Mouse (Mus musculus) midbrain, embryonic 15.5 days (tissue): ENCODE data around the gene Galr3. TPM values are rescaled to one million over a fixed set of nuclear protein-coding genes. Genes with fewer than 3 reads are reported as not detected.
"Not testable (repeated sequence)": the region's sequence is repeated elsewhere in the genome, so short reads cannot be mapped to it uniquely, and the experiment has no call there.

ENCODE experiments used
- ATAC-seq: fragments of 200-750 bp; cut with Nextera tagmentation; replicated peaks from 2 replicates; pipeline ENCODE4 v1.8.0; 2017; ENCODE audit warnings: moderate TSS enrichment
- H3K27ac ChIP-seq: fragments of 300-500 bp; sonication (generic); 2 replicates; pipeline ENCODE4 v1.5.1; 2015; ENCODE audit warnings: mild to moderate bottlenecking, inconsistent platforms
- H3K27me3 ChIP-seq: fragments of 300-500 bp; sonication (generic); replicated peaks from 2 replicates; pipeline ENCODE4 v1.6.1; 2015; ENCODE audit warnings: inconsistent platforms
- H3K36me3 ChIP-seq: fragments of 300-500 bp; sonication (generic); replicated peaks from 2 replicates; pipeline ENCODE4 v1.6.1; 2015; ENCODE audit warnings: inconsistent platforms
- H3K4me1 ChIP-seq: fragments of 300-500 bp; sonication (generic); 2 replicates; pipeline ENCODE4 v1.6.1; 2015; ENCODE audit warnings: inconsistent platforms
- H3K4me2 ChIP-seq: fragments of 300-500 bp; sonication (generic); 2 replicates; pipeline ENCODE4 v1.6.1; 2015; ENCODE audit warnings: inconsistent platforms, mild to moderate bottlenecking, moderate library complexity
- H3K4me3 ChIP-seq: fragments of 300-500 bp; sonication (generic); 2 replicates; pipeline ENCODE4 v1.5.1; 2015; ENCODE audit warnings: mild to moderate bottlenecking, inconsistent platforms
- H3K9ac ChIP-seq: fragments of 300-500 bp; sonication (generic); 2 replicates; pipeline ENCODE4 v1.6.1; 2015; ENCODE audit warnings: mild to moderate bottlenecking, inconsistent platforms
- H3K9me3 ChIP-seq: fragments of 300-500 bp; sonication (generic); 2 replicates; pipeline ENCODE4 v1.6.1; 2016; ENCODE audit warnings: inconsistent platforms
- WGBS: fragments of 180-500 bp; shearing (Covaris S2); methylation state at CpG from one replicate; pipeline ENCODE4 v1.1.7; 2015; ENCODE audit warnings: mixed read lengths; 5-methylcytosine and 5-hydroxymethylcytosine counted together
- polyA plus RNA-seq: library from polyadenylated mRNA; unstranded; fragments of >200 nt; fragmentation: Nextera tagmentation; extraction: Ambion mirVana; gene quantifications from 2 replicates; pipeline ENCODE4 v1.2.1, GENCODE M21; 2015

Gene Galr3
- polyA plus RNA-seq, 1 experiment from 2014 or later = not detected

DNA sequence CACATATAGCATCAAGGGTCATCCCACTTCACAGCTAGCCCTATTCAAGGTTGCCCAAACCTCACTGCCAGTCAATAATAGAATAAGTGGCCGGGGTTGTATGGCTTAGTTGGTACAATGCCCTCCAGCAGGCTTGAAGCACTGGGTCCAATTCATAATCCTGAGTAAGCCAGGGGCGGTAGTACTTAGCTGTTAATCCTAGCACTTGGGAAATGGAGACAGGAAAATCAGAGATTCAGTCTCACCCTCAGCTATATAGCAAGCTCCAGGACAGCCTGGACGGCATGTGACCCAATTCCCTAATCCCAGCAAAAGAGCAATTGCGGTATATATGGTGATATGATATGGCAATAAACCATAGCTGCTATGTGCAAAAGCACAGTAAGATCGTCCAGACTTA is 34.6 kb upstream of the Galr3 start:
- WGBS = 91% methylated on average over 5 of the region's 5 CpGs
- Histone ChIP-seq H3K36me3 (peaks cover 10% of the 10 kb centered on the region), H3K4me3 (no peak overlapping the region), H3K9ac (no peak overlapping the region), H3K9me3 (no peaks in the 10 kb centered on the region), H3K27me3 (no peaks in the 10 kb centered on the region), H3K4me1 (no peaks in the 10 kb centered on the region), H3K27ac (no peak overlapping the region), H3K4me2 (no peak overlapping the region)
- ATAC-seq = no peak

DNA sequence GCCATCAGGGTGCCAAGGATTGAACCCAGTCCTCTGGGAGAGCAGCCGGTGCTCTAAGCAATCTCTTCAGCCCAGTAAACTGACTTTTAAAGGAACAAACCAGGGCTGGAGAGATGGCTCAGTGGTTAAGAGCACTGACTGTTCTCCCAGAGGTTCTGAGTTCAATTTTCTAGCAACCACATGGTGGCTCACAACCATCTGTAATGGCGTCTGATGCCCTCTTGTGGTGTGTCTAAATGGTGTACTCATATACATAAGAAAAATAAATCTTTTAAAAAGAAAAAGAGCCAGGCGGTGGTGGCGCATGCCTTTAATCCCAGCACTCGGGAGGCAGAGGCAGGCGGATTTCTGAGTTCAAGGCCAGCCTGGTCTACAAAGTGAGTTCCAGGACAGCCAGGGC is 33.8 kb upstream of the Galr3 start:
- H3K27me3 ChIP-seq, H3K4me1 ChIP-seq, H3K27ac ChIP-seq, H3K4me2 ChIP-seq, H3K9ac ChIP-seq, H3K36me3 ChIP-seq, H3K9me3 ChIP-seq, H3K4me3 ChIP-seq, ATAC-seq: not testable (repeated sequence)
- WGBS = 95% methylated on average over 6 of the region's 6 CpGs

DNA sequence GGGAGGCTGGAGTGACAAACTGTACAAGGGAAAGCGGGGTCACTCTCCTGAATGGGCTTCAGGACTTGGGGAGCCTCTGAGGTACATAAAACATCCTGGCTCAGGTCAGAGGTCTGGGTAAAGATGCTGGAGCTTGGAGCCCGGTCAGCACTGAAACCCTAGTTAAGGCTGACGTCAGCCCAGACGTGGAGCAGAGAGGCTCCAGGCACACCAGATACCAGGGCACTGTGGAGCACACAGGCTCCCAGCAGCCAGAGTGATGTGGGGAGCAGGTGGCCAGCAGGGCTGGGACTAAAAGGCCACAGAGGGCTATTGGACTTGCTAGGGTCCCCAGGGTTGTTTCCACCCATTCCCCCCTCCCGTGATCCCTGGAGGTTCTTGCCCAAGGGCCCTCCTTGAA is 32.0 kb upstream of the Galr3 start:
- Histone ChIP-seq H3K4me2 (no peak overlapping the region), H3K36me3 (peaks cover under 1% of the 10 kb centered on the region; the same call in 1 of the 2 replicates), H3K9ac (no peak overlapping the region), H3K4me3 (no peak overlapping the region), H3K27ac (no peak overlapping the region), H3K27me3 (no peaks in the 10 kb centered on the region), H3K4me1 (no peaks in the 10 kb centered on the region), H3K9me3 (no peaks in the 10 kb centered on the region)
- 67% methylated on average over 5 of the region's 5 CpGs for WGBS
- ATAC-seq = no peak

DNA sequence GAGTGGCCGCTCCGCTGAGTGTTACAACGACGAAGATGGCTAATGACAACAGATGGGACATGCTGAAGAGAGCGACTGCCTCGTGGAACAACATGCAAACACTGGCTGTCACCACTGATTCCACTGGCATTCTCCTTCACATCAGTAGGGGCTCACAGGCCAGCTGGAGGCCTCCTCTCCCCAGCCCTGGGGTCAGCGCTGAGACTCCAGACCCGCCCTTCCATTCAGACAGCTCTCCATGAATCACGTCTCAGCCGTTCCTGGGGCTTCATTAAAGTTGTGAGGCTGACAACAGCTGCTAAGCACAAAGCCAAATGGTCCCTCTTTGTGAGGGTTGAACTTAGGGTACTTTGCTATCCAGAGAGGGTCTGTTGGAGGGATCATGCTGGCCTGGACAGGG is 30.1 kb upstream of the Galr3 start:
- H3K9me3 ChIP-seq = no peaks in the 10 kb centered on the region
- no peak overlapping the region for H3K4me2 ChIP-seq
- no peak overlapping the region for H3K27ac ChIP-seq
- 60% methylated on average over 10 of the region's 10 CpGs for WGBS
- no peak overlapping the region for H3K9ac ChIP-seq
- no peaks in the 10 kb centered on the region for H3K36me3 ChIP-seq
- no peak for ATAC-seq
- H3K27me3 ChIP-seq = no peaks in the 10 kb centered on the region
- H3K4me3 ChIP-seq = no peak overlapping the region
- no peaks in the 10 kb centered on the region for H3K4me1 ChIP-seq

DNA sequence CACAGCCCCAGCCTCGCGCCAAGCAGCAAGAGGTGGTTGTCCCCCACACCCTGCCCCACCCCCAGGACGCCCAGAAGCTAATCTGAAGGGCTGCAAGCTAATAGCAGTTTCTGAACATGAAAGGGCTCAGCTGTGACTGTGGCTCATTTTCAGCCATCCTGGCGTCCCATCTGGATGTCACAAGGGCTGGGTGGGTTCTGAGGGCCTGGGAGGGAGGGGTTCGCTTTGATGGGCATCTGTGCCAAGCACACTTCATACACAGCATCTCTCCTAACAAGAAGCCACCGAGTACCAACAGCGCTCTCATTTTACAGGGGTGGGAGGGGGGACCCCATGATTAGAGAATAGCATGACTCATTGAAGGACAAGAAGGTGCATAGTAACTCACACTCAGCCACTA is 28.3 kb upstream of the Galr3 start:
- Histone ChIP-seq H3K36me3 (no peaks in the 10 kb centered on the region), H3K27me3 (no peaks in the 10 kb centered on the region), H3K9me3 (no peaks in the 10 kb centered on the region), H3K9ac (no peak overlapping the region), H3K4me1 (no peaks in the 10 kb centered on the region), H3K27ac (no peak overlapping the region), H3K4me3 (no peak overlapping the region), H3K4me2 (no peak overlapping the region)
- WGBS = 51% methylated on average over 7 of the region's 7 CpGs
- no peak for ATAC-seq

DNA sequence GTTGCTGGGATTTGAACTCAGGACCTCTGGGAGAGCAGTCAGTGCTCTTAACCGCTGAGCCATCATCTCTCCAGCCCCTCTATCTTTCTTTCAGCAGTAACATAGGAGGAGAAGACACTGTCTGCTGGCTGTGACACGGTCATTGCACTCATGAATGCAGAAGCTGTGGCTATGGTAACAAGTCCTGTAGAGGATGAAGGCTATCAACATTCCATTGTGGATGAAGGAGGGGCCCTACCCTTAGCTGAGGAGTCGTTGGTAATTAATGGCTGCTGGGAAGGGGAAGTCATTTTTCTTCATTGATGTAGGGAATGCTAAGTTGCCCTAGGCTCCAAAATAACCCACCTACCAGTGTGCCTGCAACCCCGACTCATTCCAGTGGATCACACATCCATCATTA is 23.5 kb upstream of the Galr3 start:
- 41% methylated on average over 4 of the region's 4 CpGs for WGBS
- no peak for ATAC-seq
- Histone ChIP-seq H3K36me3 (no peaks in the 10 kb centered on the region), H3K27me3 (no peaks in the 10 kb centered on the region), H3K27ac (no peak overlapping the region), H3K4me3 (no peak overlapping the region), H3K9ac (no peak overlapping the region), H3K4me2 (no peak overlapping the region), H3K9me3 (no peaks in the 10 kb centered on the region), H3K4me1 (no peaks in the 10 kb centered on the region)

DNA sequence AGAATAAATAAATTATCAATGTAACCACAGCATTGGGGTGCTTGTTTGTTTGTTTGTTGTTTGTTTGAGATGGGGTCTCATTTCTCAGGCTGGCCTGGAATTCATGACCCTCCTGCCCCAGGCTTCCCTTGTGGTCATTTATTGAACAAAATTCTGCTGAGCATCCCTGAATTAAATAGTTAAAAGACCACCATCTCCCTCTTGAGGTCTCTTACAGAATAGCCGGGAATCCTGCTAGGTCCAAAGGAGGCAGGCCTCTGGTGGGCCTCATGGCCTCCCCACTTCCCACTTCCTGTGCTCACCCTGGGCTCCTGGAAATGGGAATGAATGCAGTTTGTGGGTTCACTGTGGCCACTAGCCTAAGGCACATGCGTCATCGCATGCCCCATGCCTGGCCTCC is 22.8 kb upstream of the Galr3 start:
- WGBS = 61% methylated on average over 3 of the region's 3 CpGs

DNA sequence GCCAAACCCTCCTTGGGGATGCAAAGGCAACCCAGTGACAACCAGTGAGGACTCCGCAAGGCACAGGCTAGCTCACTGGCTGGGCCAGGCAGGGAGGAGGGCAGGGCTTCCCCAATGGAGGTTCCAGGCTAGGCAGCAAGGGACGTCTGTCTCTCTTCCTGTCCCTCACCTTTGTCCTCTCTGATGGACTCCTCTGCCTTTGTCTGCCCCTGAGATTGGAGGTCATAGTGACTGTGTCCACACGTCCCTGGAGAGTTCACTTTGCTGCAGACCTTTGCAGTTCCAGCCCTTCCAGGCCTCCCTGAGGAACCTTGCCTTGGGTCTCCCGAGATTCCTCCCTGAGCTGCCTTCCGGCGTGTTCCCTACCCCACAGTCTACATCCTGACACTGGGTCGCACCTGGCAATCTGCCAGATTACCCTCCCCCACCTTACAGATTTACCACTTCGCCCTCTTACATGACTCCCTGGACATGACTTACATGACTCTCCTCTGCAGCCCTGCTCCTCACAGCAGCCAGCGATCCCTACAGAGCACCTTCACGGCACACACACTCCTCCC is 18.9 kb upstream of the Galr3 start:
- H3K9ac ChIP-seq = no peak overlapping the region
- no peak for ATAC-seq
- WGBS = 73% methylated on average over 10 of the region's 10 CpGs
- H3K4me3 ChIP-seq = no peak overlapping the region
- peaks cover 20% of the 10 kb centered on the region for H3K4me1 ChIP-seq
- H3K27ac ChIP-seq = no peak overlapping the region
- H3K36me3 ChIP-seq = no peaks in the 10 kb centered on the region
- no peaks in the 10 kb centered on the region for H3K27me3 ChIP-seq
- no peaks in the 10 kb centered on the region for H3K9me3 ChIP-seq
- no peak overlapping the region for H3K4me2 ChIP-seq

More for the DNA sequence above, 22.8 kb upstream of the Galr3 start:
- no peak overlapping the region for H3K27ac ChIP-seq
- no peaks in the 10 kb centered on the region for H3K9me3 ChIP-seq
- no peaks in the 10 kb centered on the region for H3K36me3 ChIP-seq
- ATAC-seq = no peak
- no peaks in the 10 kb centered on the region for H3K27me3 ChIP-seq
- H3K4me2 ChIP-seq = no peak overlapping the region
- H3K4me3 ChIP-seq = no peak overlapping the region
- no peak overlapping the region for H3K9ac ChIP-seq
- no peaks in the 10 kb centered on the region for H3K4me1 ChIP-seq

DNA sequence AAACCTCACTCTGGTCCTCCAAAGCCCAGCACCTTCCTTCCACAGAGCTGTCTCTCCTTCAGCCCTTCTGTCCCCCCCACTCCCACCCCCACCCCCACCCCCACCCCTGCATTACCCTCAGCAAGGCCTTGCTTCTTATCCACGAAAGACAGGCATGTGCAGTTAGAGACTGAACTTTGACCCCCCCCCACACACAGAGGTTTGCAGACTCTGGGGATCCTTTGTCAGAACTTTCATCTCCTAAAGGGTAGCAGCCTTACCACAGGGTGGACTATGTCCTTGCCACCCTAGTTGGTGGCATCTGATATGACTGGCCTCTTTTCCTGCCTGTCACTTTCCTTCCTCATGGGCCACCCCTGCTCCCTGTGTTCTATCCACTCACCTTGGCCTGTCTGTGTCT is 18.3 kb upstream of the Galr3 start:
- no peak overlapping the region for H3K9ac ChIP-seq
- no peak overlapping the region for H3K4me3 ChIP-seq
- no peaks in the 10 kb centered on the region for H3K36me3 ChIP-seq
- no peaks in the 10 kb centered on the region for H3K27me3 ChIP-seq
- peaks cover 22% of the 10 kb centered on the region for H3K4me1 ChIP-seq
- no peak for ATAC-seq
- 80% methylated on average over 1 of the region's 1 CpGs for WGBS
- no peak overlapping the region for H3K27ac ChIP-seq
- H3K4me2 ChIP-seq = no peak overlapping the region
- no peaks in the 10 kb centered on the region for H3K9me3 ChIP-seq

DNA sequence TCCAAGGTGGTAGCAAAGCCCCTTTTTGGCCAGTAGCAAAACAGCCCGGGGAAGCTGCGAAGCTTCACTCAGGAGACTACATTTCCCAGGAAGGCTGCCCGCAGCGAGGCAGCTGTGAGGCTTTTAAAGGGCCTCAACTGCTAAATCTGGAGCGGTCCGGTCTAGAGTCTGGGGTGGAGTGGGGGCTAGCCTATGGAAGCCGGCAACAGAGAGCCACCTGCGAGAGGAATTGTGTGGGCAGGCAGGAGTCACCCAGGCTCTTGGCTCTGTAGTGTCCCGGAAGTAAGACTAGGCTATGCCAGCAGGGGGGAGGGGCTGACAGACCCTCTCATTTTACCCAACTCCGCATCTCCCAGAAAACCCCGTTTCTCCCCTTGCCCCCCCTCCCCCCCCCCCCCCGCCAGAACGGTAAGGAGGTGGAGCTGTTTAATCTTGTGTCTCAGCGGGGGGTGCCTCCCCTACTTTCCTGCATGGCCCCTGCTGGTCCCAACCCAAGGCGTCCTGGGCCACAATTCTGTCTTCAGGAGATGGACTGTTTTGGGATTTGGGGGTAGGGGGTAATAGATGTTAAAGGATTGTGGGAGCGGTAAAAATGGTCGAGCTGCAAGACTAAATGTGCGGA is 15.9 kb upstream of the Galr3 start:
- Histone ChIP-seq H3K9ac (no peak overlapping the region), H3K4me3 (0 out of 2 replicates have a peak overlapping the region, but pooled peaks have one; percentile 11), H3K4me2 (peak overlapping the region; percentile 35), H3K27ac (no peak overlapping the region), H3K36me3 (no peaks in the 10 kb centered on the region), H3K4me1 (peaks cover 44% of the 10 kb centered on the region), H3K9me3 (no peaks in the 10 kb centered on the region), H3K27me3 (no peaks in the 10 kb centered on the region)
- ATAC-seq = no peak
- WGBS = 12% methylated on average over 15 of the region's 18 CpGs

DNA sequence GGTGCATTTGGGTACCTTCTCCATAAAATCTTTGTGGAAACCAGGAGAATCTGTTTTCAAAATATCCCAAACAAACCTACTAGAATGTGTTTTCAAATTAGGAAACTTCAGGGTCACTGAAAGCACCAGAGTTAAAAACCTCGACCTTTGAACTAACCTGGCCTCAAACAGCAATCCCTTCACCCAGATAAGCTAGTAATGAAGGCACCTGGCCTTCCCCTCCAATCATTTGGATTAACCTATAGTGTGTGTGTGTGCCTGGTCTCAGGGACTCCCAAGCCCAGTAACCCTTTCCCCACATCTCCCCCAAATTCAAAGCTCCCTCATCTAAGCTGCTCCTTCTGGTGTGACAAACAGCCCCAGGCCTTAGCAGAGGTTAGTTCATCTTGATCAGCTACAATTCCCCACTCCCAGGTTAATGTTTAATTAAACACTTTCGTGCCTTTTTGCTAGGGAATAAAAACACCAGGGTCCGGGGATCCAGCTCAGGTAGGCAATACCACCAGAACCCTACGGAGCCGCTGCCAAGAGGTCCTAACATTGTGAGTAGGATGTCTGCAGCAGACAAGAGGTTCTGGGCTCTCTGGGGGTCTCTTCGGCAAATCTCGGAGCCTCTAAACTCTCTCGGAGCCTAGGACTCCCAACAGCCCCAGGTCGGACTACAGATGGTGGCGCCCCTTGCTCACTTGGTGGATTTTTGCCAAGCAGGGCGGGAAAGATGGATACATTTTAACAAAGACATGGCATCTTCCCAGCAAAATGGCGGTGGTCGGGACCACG is 15.0 kb upstream of the Galr3 start:
- Histone ChIP-seq H3K27ac (no peak overlapping the region), H3K9me3 (no peaks in the 10 kb centered on the region), H3K36me3 (no peaks in the 10 kb centered on the region), H3K4me3 (peak overlapping the region; percentile 85; the same call in 1 of the 2 replicates), H3K9ac (no peak overlapping the region), H3K27me3 (no peaks in the 10 kb centered on the region), H3K4me2 (peak overlapping the region; percentile 89), H3K4me1 (peaks cover 52% of the 10 kb centered on the region)
- 44% methylated on average over 14 of the region's 14 CpGs for WGBS
- ATAC-seq = no peak

DNA sequence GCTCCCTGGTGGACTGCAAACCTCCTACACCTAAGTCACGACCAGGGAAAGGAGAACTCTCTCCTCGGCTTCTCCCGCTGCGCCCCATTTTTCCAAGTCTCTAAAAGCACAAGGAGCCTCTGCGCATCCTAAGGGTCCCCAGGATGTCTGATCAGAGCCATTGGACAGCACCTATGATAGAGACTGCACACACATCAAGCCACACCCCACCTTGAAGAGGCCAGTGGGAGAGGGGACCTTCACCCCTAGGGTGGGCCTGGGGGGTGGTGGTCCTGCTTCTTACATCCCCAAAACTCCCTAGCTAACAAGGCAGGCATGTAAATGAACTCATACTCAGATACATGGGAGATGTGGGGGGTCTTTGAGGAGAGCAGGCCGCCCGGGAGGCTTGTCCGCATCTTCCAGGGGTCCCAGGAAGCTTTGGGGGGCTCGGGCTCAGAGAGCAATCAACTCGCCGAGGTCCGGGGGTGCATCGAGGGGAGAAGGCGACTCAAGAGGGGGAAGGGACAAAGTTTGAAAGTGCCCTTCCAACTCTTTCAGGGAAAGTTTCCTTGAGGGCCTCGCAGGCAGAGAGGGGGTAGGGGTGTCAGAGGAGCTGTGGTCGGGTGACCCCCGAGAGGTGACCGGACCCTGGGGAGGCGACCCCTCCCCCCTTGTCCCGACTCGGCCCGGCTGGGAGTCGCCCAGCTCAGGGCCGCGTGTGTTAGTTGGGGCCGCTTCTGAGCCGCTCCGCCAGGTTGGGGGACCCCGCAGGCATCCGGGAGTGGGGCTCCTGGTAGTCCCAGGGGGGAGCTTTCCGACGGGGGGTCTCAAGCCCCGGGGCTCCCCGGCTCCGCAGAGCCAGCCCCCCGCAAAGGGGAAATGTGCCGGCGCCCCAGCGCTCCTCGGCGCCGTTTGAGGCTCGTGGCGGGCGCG is 14.1 kb upstream of the Galr3 start:
- H3K27ac ChIP-seq = peak overlapping the region; percentile 90
- 6% methylated on average over 40 of the region's 46 CpGs for WGBS
- peak overlapping the region; percentile 97 for H3K9ac ChIP-seq
- H3K4me3 ChIP-seq = peak overlapping the region; percentile 85
- peak; percentile 41 for ATAC-seq
- H3K27me3 ChIP-seq = no peaks in the 10 kb centered on the region
- no peaks in the 10 kb centered on the region for H3K36me3 ChIP-seq
- peaks cover 55% of the 10 kb centered on the region for H3K4me1 ChIP-seq
- no peaks in the 10 kb centered on the region for H3K9me3 ChIP-seq
- H3K4me2 ChIP-seq = peak overlapping the region; percentile 89
